Mouse (Mus musculus): Measurements from ENCODE around the gene Lrch1. TPM values are rescaled to one million over a fixed set of nuclear protein-coding genes. Genes with fewer than 3 reads are reported as not detected.

Lrch1 gene
- total RNA-seq, 1 experiment from 2014 or later: 21.4 TPM

DNA sequence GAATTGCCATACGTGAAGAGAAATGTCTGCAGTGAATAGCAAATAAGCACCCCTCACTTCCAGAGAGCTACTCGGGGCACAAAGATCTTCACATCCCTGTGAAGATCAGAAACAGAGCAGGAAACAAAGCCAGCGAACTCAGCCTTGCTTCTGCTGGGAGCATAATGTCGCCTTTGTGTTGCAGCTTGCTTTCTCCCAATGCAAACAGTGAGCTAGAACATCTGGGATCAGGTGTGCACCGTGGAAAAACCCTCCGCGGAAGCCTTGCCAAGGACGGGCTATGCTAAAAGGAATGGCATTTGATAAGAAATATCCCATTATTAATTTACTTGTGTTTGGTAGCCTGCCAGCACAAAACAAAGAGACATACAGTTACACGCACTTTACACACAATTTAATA, 95.8 kb downstream of the Lrch1 start:
- ATAC-seq (replicated peaks in 1 of 2; ENCODE audit: insufficient read depth in 1 of 2, low FRiP score in 2 of 2, low TSS enrichment in 1 of 2, low read depth in 1 of 2, poor library complexity in 2 of 2, severe bottlenecking in 2 of 2): no peak

DNA sequence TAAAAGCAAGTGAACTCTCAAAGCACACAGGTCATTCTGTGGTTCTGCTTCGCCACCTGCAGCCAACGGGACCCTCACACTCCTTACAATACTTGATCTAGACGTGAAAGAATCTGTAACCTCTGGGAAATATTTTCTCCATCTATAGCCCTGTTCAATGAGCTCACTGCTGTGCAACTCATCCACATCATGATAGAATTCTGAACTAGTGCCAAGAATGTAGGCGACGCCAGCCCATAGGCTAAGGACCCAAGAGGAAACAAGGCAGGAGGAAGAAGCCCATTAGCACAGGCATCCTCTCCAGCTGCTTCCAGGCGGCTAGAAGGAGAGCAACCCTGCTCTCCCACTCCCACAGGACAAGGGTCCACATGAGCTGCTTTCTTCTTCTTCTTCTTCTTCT, 98.7 kb downstream of the Lrch1 start:
- no peak for ATAC-seq (replicated peaks in 1 of 2; ENCODE audit: insufficient read depth in 1 of 2, low FRiP score in 2 of 2, low TSS enrichment in 1 of 2, low read depth in 1 of 2, poor library complexity in 2 of 2, severe bottlenecking in 2 of 2)

DNA sequence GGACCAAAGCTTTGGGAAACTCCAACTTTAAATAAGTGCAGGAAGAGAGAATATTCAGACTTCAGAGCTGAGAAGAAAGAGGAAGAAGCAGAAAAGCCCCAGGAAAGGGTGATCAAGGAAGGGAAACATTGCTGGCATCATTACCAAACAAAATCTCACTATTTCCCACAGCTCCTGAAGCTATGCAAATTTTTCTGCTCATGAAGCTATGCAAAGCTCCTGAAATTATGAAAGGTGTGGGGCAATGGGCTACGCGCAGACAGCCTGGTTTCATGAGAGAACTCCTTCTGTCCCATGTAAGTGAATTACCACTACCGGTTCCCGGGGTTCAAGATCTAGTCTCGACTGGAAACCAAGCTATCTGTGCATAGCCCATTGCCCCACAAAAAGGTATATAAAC, 99.5 kb downstream of the Lrch1 start:
- peak in 1 of 2 experiments; percentile 28; a peak in 1 of 4 replicates for ATAC-seq (replicated peaks in 1 of 2; ENCODE audit: insufficient read depth in 1 of 2, low FRiP score in 2 of 2, low TSS enrichment in 1 of 2, low read depth in 1 of 2, poor library complexity in 2 of 2, severe bottlenecking in 2 of 2)

DNA sequence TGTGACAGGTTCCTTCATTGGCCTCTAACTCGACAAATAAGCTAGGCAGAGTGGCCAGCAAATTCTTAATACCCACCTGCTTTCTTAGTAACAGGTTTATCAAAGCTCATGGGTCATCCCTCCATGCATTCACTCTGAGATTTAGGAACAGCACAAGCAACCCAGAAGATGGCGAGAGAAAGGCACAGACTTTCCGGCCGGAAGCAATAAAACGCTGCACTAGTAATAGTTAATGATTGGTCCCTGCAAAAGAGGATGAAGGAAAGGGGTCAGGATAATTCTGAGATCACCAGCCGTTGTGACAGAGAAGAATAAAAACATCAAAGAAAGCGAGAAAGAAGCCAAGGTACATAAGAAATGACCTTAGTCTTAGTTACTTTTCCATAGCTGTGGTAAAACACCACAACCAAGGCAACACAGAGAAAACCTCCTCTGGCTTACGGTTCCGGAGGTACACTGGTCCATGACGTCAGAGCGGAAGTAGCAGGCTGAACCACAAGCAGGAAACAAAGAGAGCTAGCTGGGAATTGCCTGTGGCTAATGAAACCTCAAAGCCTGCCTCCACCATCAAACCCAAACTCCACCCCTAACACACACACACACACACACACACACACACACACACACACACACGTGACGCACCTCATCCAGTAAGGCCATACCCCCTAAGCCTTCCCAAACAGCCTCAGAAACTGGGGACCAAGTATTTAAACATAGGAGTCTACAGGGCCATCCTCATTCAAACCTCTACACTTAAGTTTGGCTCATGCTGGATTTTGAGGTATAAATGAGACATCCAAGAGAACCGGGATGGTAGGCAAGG, 100.2 kb downstream of the Lrch1 start:
- peak; percentile 95 to 98 for ATAC-seq (replicated peaks in 1 of 2; ENCODE audit: insufficient read depth in 1 of 2, low FRiP score in 2 of 2, low TSS enrichment in 1 of 2, low read depth in 1 of 2, poor library complexity in 2 of 2, severe bottlenecking in 2 of 2)

DNA sequence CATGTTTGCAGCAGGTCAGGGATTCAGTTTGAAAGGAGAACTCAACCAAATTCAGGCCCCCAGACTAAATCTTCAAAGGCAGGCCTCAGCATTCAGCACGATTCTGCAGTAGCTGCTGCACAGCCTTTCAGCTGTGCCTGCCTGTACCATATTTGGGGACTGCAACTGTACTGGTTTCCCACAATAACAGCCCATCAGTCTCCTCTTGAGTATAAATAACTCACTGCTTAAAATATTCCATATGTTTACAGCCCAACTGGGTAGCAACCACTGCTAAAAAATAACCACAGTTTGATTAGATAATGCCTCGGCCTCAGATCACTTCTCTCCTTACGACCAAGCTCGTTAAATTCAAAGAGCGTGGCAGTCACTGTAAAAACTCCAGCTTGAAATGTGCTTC, 101.0 kb downstream of the Lrch1 start:
- ATAC-seq (replicated peaks in 1 of 2; ENCODE audit: insufficient read depth in 1 of 2, low FRiP score in 2 of 2, low TSS enrichment in 1 of 2, low read depth in 1 of 2, poor library complexity in 2 of 2, severe bottlenecking in 2 of 2): no peak

DNA sequence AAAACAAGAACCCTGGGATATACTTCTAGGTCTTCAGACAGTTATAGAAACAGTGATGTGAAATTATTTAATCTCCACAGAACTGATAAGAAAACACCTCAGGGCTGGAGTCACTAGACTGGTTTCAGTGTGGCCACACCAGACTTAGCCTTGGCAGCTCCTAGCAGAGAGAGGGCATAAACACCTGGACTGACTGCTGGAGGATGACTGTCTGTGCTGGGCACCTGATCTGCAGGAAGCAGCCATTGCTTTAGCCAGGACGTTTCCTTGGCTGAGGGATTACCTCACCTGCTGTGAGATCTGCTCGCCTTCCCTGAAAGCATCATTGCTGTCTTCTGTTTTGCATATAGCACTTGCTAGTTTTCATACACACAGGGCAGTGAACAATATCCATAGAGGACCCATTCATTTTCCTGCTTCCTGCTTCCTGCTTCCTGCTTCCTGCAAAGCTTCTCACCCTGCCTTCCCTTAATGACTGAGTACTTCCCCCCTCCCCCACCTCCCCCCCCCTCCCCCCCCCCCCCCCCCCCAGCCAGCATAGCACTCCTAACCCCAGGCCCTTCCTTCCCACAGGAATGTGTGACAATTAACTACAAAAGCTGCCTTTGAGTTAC, 101.9 kb downstream of the Lrch1 start:
- ATAC-seq (replicated peaks in 1 of 2; ENCODE audit: insufficient read depth in 1 of 2, low FRiP score in 2 of 2, low TSS enrichment in 1 of 2, low read depth in 1 of 2, poor library complexity in 2 of 2, severe bottlenecking in 2 of 2): no peak

DNA sequence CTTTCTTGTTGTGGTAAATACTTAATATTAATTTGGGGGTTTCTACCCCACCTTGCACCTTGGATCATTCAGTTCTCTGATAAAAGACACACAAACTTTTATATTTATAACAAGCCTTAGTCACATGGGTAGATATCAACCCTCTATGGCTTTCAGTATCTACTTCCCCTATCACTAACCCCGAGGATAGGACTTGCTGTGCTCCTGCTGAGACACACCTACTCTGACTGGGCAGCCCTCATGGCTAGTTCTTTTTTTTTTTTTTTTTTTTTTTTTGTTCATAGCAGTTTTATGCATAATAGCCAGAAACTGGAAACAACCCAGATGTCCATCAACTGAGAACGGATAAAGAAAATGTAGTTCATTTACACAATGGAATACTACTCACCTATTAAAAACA, 106.0 kb downstream of the Lrch1 start:
- ATAC-seq (replicated peaks in 1 of 2; ENCODE audit: insufficient read depth in 1 of 2, low FRiP score in 2 of 2, low TSS enrichment in 1 of 2, low read depth in 1 of 2, poor library complexity in 2 of 2, severe bottlenecking in 2 of 2): peak; percentile 59 to 71; a peak in 3 of 4 replicates

DNA sequence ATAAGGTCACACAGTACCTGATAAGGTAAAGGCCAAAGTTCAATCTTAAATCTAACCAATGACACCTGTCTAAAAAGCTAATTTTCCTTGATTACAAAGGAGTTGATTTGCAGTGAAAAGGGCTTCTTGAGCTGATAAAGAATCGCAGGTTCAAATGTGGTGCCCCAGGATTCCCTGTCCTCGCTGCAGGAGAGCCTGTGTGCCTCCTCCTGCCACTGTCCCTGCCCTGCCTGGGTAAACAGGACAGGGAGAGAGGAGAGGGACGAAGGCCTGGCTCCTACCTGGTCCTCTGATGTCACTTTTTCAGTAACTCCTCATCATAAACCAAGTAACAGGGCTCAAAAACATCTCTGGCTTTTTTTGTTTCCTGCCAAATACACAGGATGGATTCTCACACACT, 106.4 kb downstream of the Lrch1 start:
- ATAC-seq (replicated peaks in 1 of 2; ENCODE audit: insufficient read depth in 1 of 2, low FRiP score in 2 of 2, low TSS enrichment in 1 of 2, low read depth in 1 of 2, poor library complexity in 2 of 2, severe bottlenecking in 2 of 2): no peak

DNA sequence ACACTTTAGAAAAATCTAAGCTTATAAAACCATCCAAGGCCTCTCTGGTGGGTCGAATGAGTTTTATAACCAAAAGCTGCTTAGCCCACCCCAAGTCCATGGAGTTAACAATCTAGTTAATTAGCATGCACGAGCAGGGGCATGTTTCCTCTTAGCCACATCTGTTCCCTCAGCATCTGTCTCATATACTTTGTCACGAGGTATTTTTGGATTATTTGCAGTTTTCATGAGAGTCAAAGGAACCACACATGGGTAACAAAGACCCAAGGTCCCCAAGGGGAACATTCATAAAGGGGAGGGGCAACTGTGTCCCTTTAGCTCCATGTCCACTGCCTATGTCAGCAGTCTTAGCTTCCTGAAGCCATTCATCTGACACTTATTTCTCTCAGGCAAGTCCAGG, 106.9 kb downstream of the Lrch1 start:
- ATAC-seq (replicated peaks in 1 of 2; ENCODE audit: insufficient read depth in 1 of 2, low FRiP score in 2 of 2, low TSS enrichment in 1 of 2, low read depth in 1 of 2, poor library complexity in 2 of 2, severe bottlenecking in 2 of 2): no peak

DNA sequence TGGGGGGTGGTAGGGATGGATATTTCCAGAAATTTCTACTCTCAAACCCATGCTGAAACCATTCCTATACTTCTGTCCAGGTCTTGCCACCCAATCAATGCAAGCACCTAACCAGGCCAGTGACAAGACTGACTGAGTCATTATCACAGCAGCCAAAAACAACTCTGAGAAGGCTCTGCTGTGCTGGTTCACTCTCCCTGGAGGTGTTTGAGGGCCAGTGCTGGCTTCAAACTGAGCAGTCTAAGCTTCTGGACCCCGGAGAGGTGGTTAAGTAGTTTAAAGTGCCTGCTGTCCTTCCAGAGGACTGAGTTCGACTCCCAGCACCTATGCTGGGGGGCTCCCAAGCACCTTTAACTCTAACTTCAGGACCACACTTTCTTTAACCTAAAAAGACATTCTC, 107.3 kb downstream of the Lrch1 start:
- no peak for ATAC-seq (replicated peaks in 1 of 2; ENCODE audit: insufficient read depth in 1 of 2, low FRiP score in 2 of 2, low TSS enrichment in 1 of 2, low read depth in 1 of 2, poor library complexity in 2 of 2, severe bottlenecking in 2 of 2)

DNA sequence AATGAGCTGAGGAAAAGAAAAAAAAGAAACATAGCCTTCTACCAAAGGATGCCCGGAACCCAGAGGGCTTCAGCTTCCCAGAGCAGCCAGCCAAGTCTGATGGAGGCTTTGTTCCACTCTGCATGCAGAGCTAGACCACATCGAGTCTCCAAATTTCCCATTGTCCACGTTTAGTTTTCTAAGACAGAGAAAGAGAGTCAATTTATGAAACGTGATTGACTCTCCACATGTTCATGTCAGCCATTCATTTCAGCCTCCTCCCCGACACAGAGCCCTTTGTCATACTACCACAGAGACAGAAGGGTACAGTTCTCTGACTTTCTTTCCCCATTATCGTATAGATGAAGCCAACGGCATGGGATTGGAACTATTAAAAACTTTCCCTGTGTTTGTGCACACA, 108.9 kb downstream of the Lrch1 start:
- no peak for ATAC-seq (replicated peaks in 1 of 2; ENCODE audit: insufficient read depth in 1 of 2, low FRiP score in 2 of 2, low TSS enrichment in 1 of 2, low read depth in 1 of 2, poor library complexity in 2 of 2, severe bottlenecking in 2 of 2)

DNA sequence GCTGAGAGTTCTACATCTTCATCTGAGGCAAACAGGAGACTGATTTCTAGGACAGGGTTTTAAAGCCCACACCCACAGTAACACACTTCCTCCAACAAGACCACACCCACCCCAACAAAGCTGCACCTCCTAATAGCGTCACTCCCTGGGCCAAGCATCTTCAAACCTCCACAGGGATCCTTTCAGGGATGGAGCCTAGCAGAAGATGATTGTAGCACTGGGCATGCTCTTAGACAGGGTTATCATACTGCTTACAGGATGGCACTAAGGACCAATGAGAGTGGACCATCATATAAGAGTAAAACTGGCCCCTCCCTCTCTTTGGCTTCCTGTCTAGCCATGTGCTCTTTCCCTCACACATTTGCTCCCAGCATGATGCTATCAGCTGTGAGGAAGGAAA, 112.7 kb downstream of the Lrch1 start:
- no peak for ATAC-seq (replicated peaks in 1 of 2; ENCODE audit: insufficient read depth in 1 of 2, low FRiP score in 2 of 2, low TSS enrichment in 1 of 2, low read depth in 1 of 2, poor library complexity in 2 of 2, severe bottlenecking in 2 of 2)

DNA sequence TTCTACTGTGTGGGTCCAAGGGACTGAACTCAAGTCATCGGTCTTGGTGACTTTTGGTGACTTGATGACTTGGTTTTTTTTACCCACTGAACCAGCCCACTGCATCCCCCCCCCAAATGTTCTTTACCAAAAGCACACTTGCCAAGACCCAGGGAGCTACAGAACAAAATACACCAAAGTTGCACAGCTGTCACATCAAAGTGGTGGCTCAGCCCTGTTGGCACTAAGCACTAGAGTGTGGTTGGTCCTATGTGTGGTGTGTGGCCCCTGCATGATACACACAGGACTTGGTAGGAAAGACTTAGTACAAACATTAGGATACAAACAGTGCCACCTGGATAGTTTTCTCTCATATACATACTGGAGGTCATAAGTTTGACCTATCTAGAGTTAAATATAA, 113.5 kb downstream of the Lrch1 start:
- no peak for ATAC-seq (replicated peaks in 1 of 2; ENCODE audit: insufficient read depth in 1 of 2, low FRiP score in 2 of 2, low TSS enrichment in 1 of 2, low read depth in 1 of 2, poor library complexity in 2 of 2, severe bottlenecking in 2 of 2)

DNA sequence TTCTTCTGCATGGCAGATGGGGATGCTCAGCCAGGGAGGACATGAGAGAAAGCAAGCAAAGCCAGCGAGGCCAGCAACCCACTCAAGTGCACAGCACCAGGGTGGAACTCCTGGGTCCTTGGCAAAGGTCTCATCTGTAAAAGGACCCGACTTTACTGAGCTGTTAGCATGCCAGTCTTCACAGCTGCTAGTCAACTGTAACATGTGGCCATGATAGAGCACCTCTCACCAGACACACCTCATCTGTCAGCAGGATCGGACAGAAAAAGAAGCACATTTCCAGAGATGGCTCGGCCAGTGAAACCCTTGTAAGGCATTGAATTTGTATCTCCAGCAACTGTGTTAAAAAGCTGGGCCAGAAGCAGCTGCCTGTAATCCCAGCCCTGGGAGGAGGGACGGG, 116.0 kb downstream of the Lrch1 start:
- ATAC-seq (replicated peaks in 1 of 2; ENCODE audit: insufficient read depth in 1 of 2, low FRiP score in 2 of 2, low TSS enrichment in 1 of 2, low read depth in 1 of 2, poor library complexity in 2 of 2, severe bottlenecking in 2 of 2): no peak

DNA sequence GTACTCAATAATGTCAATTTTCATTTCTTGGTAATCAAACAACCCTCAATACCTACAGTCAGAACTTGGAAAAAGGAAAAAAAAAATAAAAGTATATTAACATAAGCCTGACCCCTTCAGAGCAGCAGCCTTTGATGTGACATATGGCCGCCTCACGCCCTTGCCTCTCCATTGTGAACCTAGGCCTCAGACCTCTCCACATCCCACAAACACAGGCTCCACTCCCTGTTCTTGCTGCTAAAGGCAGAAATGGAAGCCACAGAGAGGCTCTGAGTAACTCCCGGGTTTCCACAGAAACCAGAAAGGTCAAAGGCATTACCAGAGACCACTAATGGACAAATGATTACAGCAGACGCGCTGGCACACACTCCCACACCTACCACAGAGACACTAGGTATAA, 116.6 kb downstream of the Lrch1 start:
- no peak for ATAC-seq (replicated peaks in 1 of 2; ENCODE audit: insufficient read depth in 1 of 2, low FRiP score in 2 of 2, low TSS enrichment in 1 of 2, low read depth in 1 of 2, poor library complexity in 2 of 2, severe bottlenecking in 2 of 2)

DNA sequence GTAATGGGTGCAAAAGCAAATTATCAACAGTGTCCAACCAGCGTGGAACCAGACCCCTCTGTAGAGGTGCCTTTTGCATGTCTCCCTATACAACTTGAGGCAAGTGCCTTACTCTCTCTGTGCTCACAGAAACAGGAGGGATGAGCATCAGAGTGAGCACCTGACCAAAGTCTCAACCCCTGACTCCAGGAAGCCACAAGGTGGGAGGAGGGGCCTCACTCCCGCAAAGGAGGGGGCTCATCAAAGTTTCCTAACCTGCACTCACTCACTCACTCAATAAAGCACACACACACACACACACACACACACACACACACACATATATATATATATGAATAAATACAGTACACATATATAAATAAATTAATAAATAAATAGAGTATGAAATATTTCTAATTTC, 117.1 kb downstream of the Lrch1 start:
- ATAC-seq (replicated peaks in 1 of 2; ENCODE audit: insufficient read depth in 1 of 2, low FRiP score in 2 of 2, low TSS enrichment in 1 of 2, low read depth in 1 of 2, poor library complexity in 2 of 2, severe bottlenecking in 2 of 2): no peak

DNA sequence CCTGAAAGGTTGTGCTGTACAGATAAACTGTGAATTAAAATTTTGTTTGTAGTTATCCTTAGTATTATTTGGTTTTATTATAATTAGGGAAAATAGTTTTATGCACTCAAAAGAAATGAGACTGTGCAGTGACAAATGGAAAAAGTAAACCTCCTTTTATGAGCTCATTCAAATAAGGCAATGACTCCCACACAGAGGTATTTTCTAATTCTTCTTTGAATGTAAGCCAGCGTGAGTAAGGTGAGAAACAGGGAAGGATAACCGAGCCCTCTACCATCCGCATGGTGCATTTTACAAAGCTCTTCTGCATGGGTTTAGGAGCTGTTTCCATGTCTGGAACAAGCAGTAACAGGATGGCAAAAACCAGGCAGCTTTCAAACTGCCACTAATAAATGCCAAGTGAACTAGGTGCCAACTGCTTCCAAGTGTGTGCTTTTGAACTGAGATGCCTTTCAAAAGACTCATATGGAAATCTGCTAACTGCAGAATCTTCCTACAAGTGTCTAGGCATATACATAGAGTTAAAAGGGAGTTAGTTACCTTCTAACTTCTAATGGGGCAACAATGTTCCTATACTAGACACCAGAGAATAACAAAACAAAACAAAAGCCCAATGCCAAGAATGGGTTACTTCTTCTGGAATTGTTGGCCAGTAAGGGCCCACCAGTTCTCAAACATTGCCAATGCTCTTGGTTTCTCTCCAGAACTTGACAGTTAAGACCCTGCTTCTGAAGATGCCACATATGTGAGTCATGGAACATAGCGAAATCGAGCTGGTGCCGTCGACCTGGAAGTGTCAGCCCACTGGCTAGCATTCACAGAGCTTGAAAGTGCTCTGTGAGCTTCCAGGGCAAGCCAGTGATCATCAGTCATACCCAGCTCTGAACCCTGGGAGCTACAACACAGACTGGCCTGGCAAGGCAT, 124.7 kb downstream of the Lrch1 start:
- no peak for ATAC-seq (replicated peaks in 1 of 2; ENCODE audit: insufficient read depth in 1 of 2, low FRiP score in 2 of 2, low TSS enrichment in 1 of 2, low read depth in 1 of 2, poor library complexity in 2 of 2, severe bottlenecking in 2 of 2)

DNA sequence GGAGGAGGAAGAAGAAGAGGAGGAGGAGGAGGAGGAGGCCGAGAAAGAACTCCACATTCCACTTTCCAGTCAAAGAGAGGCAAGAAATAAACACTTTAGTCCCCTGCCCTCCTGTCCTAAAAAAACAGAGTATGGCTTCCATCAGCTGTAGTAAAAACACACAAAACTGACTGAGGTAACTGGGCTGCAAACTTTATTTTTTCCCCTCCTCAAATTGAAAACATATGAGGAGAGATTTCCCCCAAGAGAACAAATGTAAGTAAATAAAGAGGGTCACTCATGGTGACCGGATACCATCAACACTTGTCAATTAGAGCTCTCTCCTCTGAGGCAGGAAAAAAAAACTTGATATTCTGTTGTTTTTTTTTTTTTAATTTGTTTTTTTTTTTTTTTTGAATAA, 125.6 kb downstream of the Lrch1 start:
- ATAC-seq (replicated peaks in 1 of 2; ENCODE audit: insufficient read depth in 1 of 2, low FRiP score in 2 of 2, low TSS enrichment in 1 of 2, low read depth in 1 of 2, poor library complexity in 2 of 2, severe bottlenecking in 2 of 2): no peak
